Mouse (Mus musculus) MEL (cell line): ENCODE measurements at regions not wholly inside any gene's neighbourhood (a gene's known extent, or its start where the extent isn't known, plus 50 kb on each side); places are given as distances from the start of the nearest gene placed in this dataset.

Experiments
- CHD1 ChIP-seq: IDR thresholded peaks from 2 replicates; pipeline ENCODE4 v1.6.1; 2012; ENCODE audit warnings: low read depth, mild to moderate bottlenecking, inconsistent platforms, low read length, improper control_type of control experiment
- CTCF ChIP-seq, 3 experiments: IDR thresholded peaks in 2 of 3; conservative IDR thresholded peaks in 1 of 3; 2 replicates each; pipeline ENCODE4 v1.5.1; 2011 to 2012; ENCODE audit warnings: low read length in 3 of 3, low read depth in 2 of 3, mild to moderate bottlenecking in 2 of 3, improper control_type of control experiment in 1 of 3, inconsistent platforms in 1 of 3, mixed read lengths in 1 of 3, moderate library complexity in 1 of 3; ENCODE audit not compliant: control insufficient read depth in 1 of 3, insufficient read depth in 1 of 3, poor library complexity in 1 of 3, severe bottlenecking in 1 of 3
- ZKSCAN1 ChIP-seq: IDR thresholded peaks from 2 replicates; pipeline ENCODE4 v1.6.1; 2012; ENCODE audit warnings: low read depth, mild to moderate bottlenecking, inconsistent platforms, low read length, improper control_type of control experiment, moderate library complexity
- ZNF384 ChIP-seq: IDR thresholded peaks from 2 replicates; pipeline ENCODE4 v1.6.1; 2012; ENCODE audit warnings: low read depth, mild to moderate bottlenecking, inconsistent platforms, low read length, improper control_type of control experiment

GRCm38 (mm10) chr5:74801946-74802345, 99.2 kb upstream of the Lnx1 start:
- no peak for TF ChIP-seq CTCF (IDR thresholded peaks at IDR 0.05 in 2 of 3, conservative IDR thresholded peaks at IDR 0.05 in 1 of 3; ENCODE audit: control insufficient read depth in 1 of 3, insufficient read depth in 1 of 3, low read depth in 2 of 3, low read length in 3 of 3, poor library complexity in 1 of 3, severe bottlenecking in 1 of 3)
- TF ChIP-seq ZKSCAN1: no peak
- no peak for TF ChIP-seq CHD1
- no peak for TF ChIP-seq ZNF384
